Mouse (Mus musculus) urinary bladder, postnatal 10 days (tissue): Measurements from ENCODE around the gene Gm9747.

Source experiments
- DNase-seq: peaks from one replicate; pipeline ENCODE4 v3.0.0; 2022; ENCODE audit warnings: low spot score

The Gm9747 gene

GRCm38 (mm10) chr1:82257457-82257856 is 24.5 kb downstream of the Gm9747 start:
- DNase-seq = no peak

GRCm38 (mm10) chr1:82258331-82258730 is 25.4 kb downstream of the Gm9747 start:
- DNase-seq = no peak

GRCm38 (mm10) chr1:82260055-82260454 is 27.1 kb downstream of the Gm9747 start:
- no peak for DNase-seq

- no peak for DNase-seq
Observed at GRCm38 (mm10) chr1:82261053-82261618, 28.2 kb downstream of the Gm9747 start.

GRCm38 (mm10) chr1:82261638-82262037 is 28.7 kb downstream of the Gm9747 start:
- DNase-seq = no peak

GRCm38 (mm10) chr1:82262331-82262730 is 29.4 kb downstream of the Gm9747 start:
- no peak for DNase-seq

- no peak for DNase-seq
Observed at GRCm38 (mm10) chr1:82267547-82267946, 34.6 kb downstream of the Gm9747 start.

- no peak for DNase-seq
Observed at GRCm38 (mm10) chr1:82272231-82272630, 39.3 kb downstream of the Gm9747 start.

- DNase-seq = no peak
Observed at GRCm38 (mm10) chr1:82273529-82273928, 40.6 kb downstream of the Gm9747 start.

GRCm38 (mm10) chr1:82274361-82274760 is 41.4 kb downstream of the Gm9747 start:
- DNase-seq = no peak

GRCm38 (mm10) chr1:82279768-82280167 is 46.9 kb downstream of the Gm9747 start:
- no peak for DNase-seq

- no peak for DNase-seq
Observed at GRCm38 (mm10) chr1:82281823-82282222, 48.9 kb downstream of the Gm9747 start.

- DNase-seq = peak; percentile 52
Observed at GRCm38 (mm10) chr1:82282992-82283611, 50.2 kb downstream of the Gm9747 start.

GRCm38 (mm10) chr1:82283901-82284301 is 51.0 kb downstream of the Gm9747 start:
- no peak for DNase-seq

GRCm38 (mm10) chr1:82284403-82284802 is 51.5 kb downstream of the Gm9747 start:
- no peak for DNase-seq
